Mouse (Mus musculus): ENCODE results near the gene Epha7.

The Epha7 gene

GRCm38 (mm10) chr4:28812691-28813289, at the start of gene Epha7:
TSS of gene Epha7 (plus strand) at chr4:28813131.
- peak; percentile 98 for DNase-seq

- DNase-seq, result no peak
Measured at GRCm38 (mm10) chr4:28783961-28784360, 29.0 kb upstream of the Epha7 start.

- DNase-seq, result no peak
Measured at GRCm38 (mm10) chr4:28808800-28809199, 4.1 kb upstream of the Epha7 start.

GRCm38 (mm10) chr4:28809703-28810102, 3.2 kb upstream of the Epha7 start:
- no peak for DNase-seq

- DNase-seq, result peak; percentile 67
Measured at GRCm38 (mm10) chr4:28813551-28814475, 882 bp downstream of the Epha7 start.

GRCm38 (mm10) chr4:28814476-28814815, 1.5 kb downstream of the Epha7 start:
- no peak for DNase-seq

- DNase-seq, result peak; percentile 78
Measured at GRCm38 (mm10) chr4:28814816-28815620, 2.1 kb downstream of the Epha7 start.

- no peak for DNase-seq
Measured at GRCm38 (mm10) chr4:28815621-28815920, 2.6 kb downstream of the Epha7 start.

- DNase-seq, result no peak
Measured at GRCm38 (mm10) chr4:28823616-28824015, 10.7 kb downstream of the Epha7 start.

- peak; percentile 49 for DNase-seq
Measured at GRCm38 (mm10) chr4:28824616-28825015, 11.7 kb downstream of the Epha7 start.

GRCm38 (mm10) chr4:28837669-28838068, 24.7 kb downstream of the Epha7 start:
- DNase-seq, result no peak

- no peak for DNase-seq
Measured at GRCm38 (mm10) chr4:28846311-28846710, 33.4 kb downstream of the Epha7 start.

- no peak for DNase-seq
Measured at GRCm38 (mm10) chr4:28850388-28850787, 37.5 kb downstream of the Epha7 start.

- no peak for DNase-seq
Measured at GRCm38 (mm10) chr4:28862845-28863666, 50.1 kb downstream of the Epha7 start.

GRCm38 (mm10) chr4:28866411-28866810, 53.5 kb downstream of the Epha7 start:
- DNase-seq, result no peak

GRCm38 (mm10) chr4:28871615-28872014, 58.7 kb downstream of the Epha7 start:
- DNase-seq, result no peak

- no peak for DNase-seq
Measured at GRCm38 (mm10) chr4:28881271-28882044, 68.5 kb downstream of the Epha7 start.

GRCm38 (mm10) chr4:28889630-28890029, 76.7 kb downstream of the Epha7 start:
- DNase-seq, result no peak

GRCm38 (mm10) chr4:28890102-28890501, 77.2 kb downstream of the Epha7 start:
- DNase-seq, result no peak

- no peak for DNase-seq
Measured at GRCm38 (mm10) chr4:28895480-28895879, 82.5 kb downstream of the Epha7 start.

GRCm38 (mm10) chr4:28899373-28899772, 86.4 kb downstream of the Epha7 start:
- DNase-seq, result no peak

GRCm38 (mm10) chr4:28899783-28900182, 86.9 kb downstream of the Epha7 start:
- DNase-seq, result no peak

All from cerebellum, adult 11-12 months (tissue).